Comparison of ENCODE assay signal across 8 mouse cellular contexts in genomic region chr8:94532873-94533671, GRCm38 (mm10). TPM values are rescaled to one million over a fixed set of nuclear protein-coding genes. Genes with fewer than 3 reads are reported as not detected.
DNase-seq lines count a peak whose midpoint lies in the region; ATAC-seq and TF ChIP-seq lines count a peak whose summit lies in the region.

Cpne2 (plus strand) TSS chr8:94532990.

- H3K4me2 ChIP-seq in hindbrain, embryonic 12.5 days (replicated peaks): peak within 1 kb of the TSS; percentile 91

- peak; percentile 77 for ATAC-seq in hindbrain, embryonic 12.5 days (ENCODE audit: low FRiP score)

- H3K9me3 ChIP-seq in MEL (replicated peaks; ENCODE audit: insufficient read depth, low read length): no peaks in the 10 kb centered on the region
- no peaks in the 10 kb centered on the region for H3K9me3 ChIP-seq in hindbrain, embryonic 12.5 days (replicated peaks)

- H3K27me3 ChIP-seq in MEL (ENCODE audit: control insufficient read depth in 1 of 2, insufficient read depth in 2 of 2, low read length in 2 of 2): no peaks in the 10 kb centered on the region
- H3K27me3 ChIP-seq in hindbrain, embryonic 12.5 days: peaks cover 64% of the 10 kb centered on the region

- TF ChIP-seq RAD21 in MEL (IDR thresholded peaks at IDR 0.05; ENCODE audit: low read depth, low read length): no peak

- H3K4me3 ChIP-seq in MEL (ENCODE audit: control insufficient read depth in 1 of 2, insufficient read depth in 1 of 2, low read depth in 2 of 2, low read length in 2 of 2): peak within 1 kb of the TSS; percentile 59 to 80
- peak within 1 kb of the TSS; percentile 57 for H3K4me3 ChIP-seq in hindbrain, embryonic 12.5 days

- no peak for TF ChIP-seq EP300 in MEL (IDR thresholded peaks at IDR 0.05; ENCODE audit: low read depth in 1 of 2, low read length in 2 of 2)

- under 1% methylated on average over 61 of the region's 81 CpGs for WGBS in hindbrain, embryonic 12.5 days

- peak in 1 of 2 experiments; percentile 37; a peak in 1 of 4 replicates for TF ChIP-seq POLR2A in MEL (IDR thresholded peaks at IDR 0.05; ENCODE audit: control insufficient read depth in 1 of 2, insufficient read depth in 1 of 2, low read depth in 1 of 2, low read length in 2 of 2, poor library complexity in 1 of 2)

- peaks cover 6 to 17% of the 10 kb centered on the region in 2 experiments; a peak in 3 of 4 replicates for H3K4me1 ChIP-seq in MEL (ENCODE audit: control insufficient read depth in 1 of 2, insufficient read depth in 2 of 2, low read length in 2 of 2)
- H3K4me1 ChIP-seq in hindbrain, embryonic 12.5 days: peaks cover 27% of the 10 kb centered on the region

- H3K27ac ChIP-seq in MEL (ENCODE audit: control insufficient read depth, low read depth, low read length): no peak within 1 kb of the TSS
- H3K27ac ChIP-seq in hindbrain, embryonic 12.5 days: no peak within 1 kb of the TSS

- H3K36me3 ChIP-seq in MEL (ENCODE audit: control insufficient read depth in 1 of 2, insufficient read depth in 2 of 2, low read length in 2 of 2): peaks cover 0 to 4% of the 10 kb centered on the region in 2 experiments; a peak in 1 of 4 replicates
- H3K36me3 ChIP-seq in hindbrain, embryonic 12.5 days: no peaks in the 10 kb centered on the region

- DNase-seq in MEL (ENCODE audit: low read depth, low spot score): peak; percentile 70
- peak; percentile 7 for DNase-seq in cerebellum, adult 8-10 months
- peak; percentile 32 to 38 for DNase-seq in frontal cortex, postnatal 36 days (ENCODE audit: low spot score in 2 of 2)
- DNase-seq in layer of hippocampus, postnatal 14 days (ENCODE audit: low spot score in 2 of 2): peak; percentile 49 to 52
- DNase-seq in lung, postnatal 14 days: peak; percentile 69
- DNase-seq in ovary, postnatal 36 days (ENCODE audit: low spot score): peak; percentile 72
- peak; percentile 72 for DNase-seq in thymus, postnatal 4 days

- peak in 2 of 3 experiments; percentile 40 to 64; a peak in 3 of 6 replicates for TF ChIP-seq CTCF in MEL (IDR thresholded peaks at IDR 0.05 in 2 of 3, conservative IDR thresholded peaks at IDR 0.05 in 1 of 3; ENCODE audit: control insufficient read depth in 1 of 3, insufficient read depth in 1 of 3, low read depth in 2 of 3, low read length in 3 of 3, poor library complexity in 1 of 3, severe bottlenecking in 1 of 3)

- peak within 1 kb of the TSS; percentile 84 for H3K9ac ChIP-seq in MEL (ENCODE audit: control insufficient read depth, low read depth, low read length, poor library complexity, severe bottlenecking)
- H3K9ac ChIP-seq in hindbrain, embryonic 12.5 days: peak within 1 kb of the TSS; percentile 70

- no peaks in the 10 kb centered on the region; the same call in 1 of the 2 replicates for H3K79me2 ChIP-seq in MEL (ENCODE audit: control insufficient read depth, insufficient read depth, low read length, poor library complexity)

TF ChIP-seq in MEL, 35 proteins besides CTCF, POLR2A, EP300 and RAD21:
- peak; percentile 49 for TF ChIP-seq NELFE (IDR thresholded peaks at IDR 0.05; ENCODE audit: low read depth, low read length)
- peak; percentile 68 for TF ChIP-seq ELF1 (IDR thresholded peaks at IDR 0.05; ENCODE audit: low read depth, low read length)
- peak; percentile 9; the same call in 1 of the 2 replicates for TF ChIP-seq SIN3A (IDR thresholded peaks at IDR 0.05; ENCODE audit: low read length)
- no peak for TF ChIP-seq MXI1 (IDR thresholded peaks at IDR 0.05; ENCODE audit: low read depth, low read length)
- no peak for TF ChIP-seq NRF1 (IDR thresholded peaks at IDR 0.05; ENCODE audit: insufficient read depth, low read depth, low read length, poor library complexity, severe bottlenecking)
- TF ChIP-seq MAZ (IDR thresholded peaks at IDR 0.05; ENCODE audit: low read depth, low read length): peak; percentile 59; the same call in 1 of the 2 replicates
- TF ChIP-seq JUND (IDR thresholded peaks at IDR 0.05; ENCODE audit: low read depth, low read length): no peak
- no peak for TF ChIP-seq CHD2 (IDR thresholded peaks at IDR 0.05; ENCODE audit: low read length)
- TF ChIP-seq MAFK (IDR thresholded peaks at IDR 0.05; ENCODE audit: borderline replicate concordance, low read depth, low read length): no peak
- no peak for TF ChIP-seq MYC (IDR thresholded peaks at IDR 0.05; ENCODE audit: low read depth, low read length)
- TF ChIP-seq USF1 (IDR thresholded peaks at IDR 0.05; ENCODE audit: low read depth, low read length): no peak
- TF ChIP-seq HCFC1 (IDR thresholded peaks at IDR 0.05; ENCODE audit: low read depth, low read length): no peak
- TF ChIP-seq ZMIZ1 (IDR thresholded peaks at IDR 0.05; ENCODE audit: low read depth, low read length): no peak
- TF ChIP-seq TBP (IDR thresholded peaks at IDR 0.05; ENCODE audit: low read depth, low read length): no peak
- no peak for TF ChIP-seq ZC3H11A (IDR thresholded peaks at IDR 0.05; ENCODE audit: low read depth, low read length)
- TF ChIP-seq GABPA (IDR thresholded peaks at IDR 0.05; ENCODE audit: low read depth, low read length): no peak
- peak; percentile 87 for TF ChIP-seq UBTF (IDR thresholded peaks at IDR 0.05; ENCODE audit: borderline replicate concordance, insufficient read depth, low read depth, low read length)

RNA-seq across cellular contexts. Expression of gene Cpne2, which starts in this region (rescaled TPM):
- total RNA-seq in MEL (2012; rRNA removed): 15.7 and 19.1 TPM in 2 replicates
- polyA plus RNA-seq in MEL (2012; ENCODE audit: insufficient read depth in 1 of 2, insufficient read length in 2 of 2, low read depth in 1 of 2, low replicate concordance in 2 of 2, missing spikeins in 1 of 2): 10 to 100 TPM in 1 of 2 experiments, not detected in 1; 29.7 TPM
- 10.4 and 11.9 TPM in 2 replicates for polyA plus RNA-seq in hindbrain, embryonic 12.5 days (2016; fragmentation: Nextera tagmentation; extraction: Ambion mirVana)
- total RNA-seq in layer of hippocampus, postnatal 14 days (2021): 10 to 100 TPM; 53.2 to 67.5 TPM

Comparison
In these comparisons a context has a peak if more than half of its experiments do, and no peak if none do; other contexts are left out.
1. DNase-seq: peak in every context shown above with its lines; median percentile 72 in ovary, postnatal 36 days; 72 in thymus, postnatal 4 days; 70 in MEL; 69 in lung, postnatal 14 days; 50 in layer of hippocampus, postnatal 14 days; 35 in frontal cortex, postnatal 36 days; 7 in cerebellum, adult 8-10 months.